Mouse (Mus musculus) brain, embryonic 18.5 days (tissue): ENCODE data around the gene Muc3a.

ENCODE experiments used
- DNase-seq: peaks from one replicate; pipeline ENCODE4 v3.0.0-alpha.2; 2012; ENCODE audit warnings: low read depth, low spot score

The Muc3a gene

DNA sequence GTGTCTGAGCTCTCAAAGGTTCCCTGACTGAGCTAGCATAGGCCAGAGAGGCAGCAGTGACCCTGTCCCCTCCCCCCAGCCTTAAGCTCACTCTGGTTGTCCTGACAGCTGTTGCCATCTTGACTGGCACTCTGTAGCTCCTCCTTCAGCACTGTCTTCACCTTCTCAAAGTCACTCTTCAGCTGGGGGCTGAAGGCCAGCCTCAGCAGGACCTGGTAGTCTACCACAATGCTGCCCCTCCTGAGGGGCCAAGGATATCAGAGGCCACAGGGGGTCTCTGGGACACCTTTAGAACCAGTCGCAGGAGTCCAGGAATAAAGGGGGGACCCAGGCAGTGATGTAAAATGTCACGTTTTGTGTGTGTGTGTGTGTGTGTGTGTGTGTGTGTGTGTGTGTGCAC lies at the start of gene Muc3a:
Gene Muc3a, minus strand, starts transcription at position 101 of the 400 bp plus-strand sequence.
- no peak for DNase-seq

DNA sequence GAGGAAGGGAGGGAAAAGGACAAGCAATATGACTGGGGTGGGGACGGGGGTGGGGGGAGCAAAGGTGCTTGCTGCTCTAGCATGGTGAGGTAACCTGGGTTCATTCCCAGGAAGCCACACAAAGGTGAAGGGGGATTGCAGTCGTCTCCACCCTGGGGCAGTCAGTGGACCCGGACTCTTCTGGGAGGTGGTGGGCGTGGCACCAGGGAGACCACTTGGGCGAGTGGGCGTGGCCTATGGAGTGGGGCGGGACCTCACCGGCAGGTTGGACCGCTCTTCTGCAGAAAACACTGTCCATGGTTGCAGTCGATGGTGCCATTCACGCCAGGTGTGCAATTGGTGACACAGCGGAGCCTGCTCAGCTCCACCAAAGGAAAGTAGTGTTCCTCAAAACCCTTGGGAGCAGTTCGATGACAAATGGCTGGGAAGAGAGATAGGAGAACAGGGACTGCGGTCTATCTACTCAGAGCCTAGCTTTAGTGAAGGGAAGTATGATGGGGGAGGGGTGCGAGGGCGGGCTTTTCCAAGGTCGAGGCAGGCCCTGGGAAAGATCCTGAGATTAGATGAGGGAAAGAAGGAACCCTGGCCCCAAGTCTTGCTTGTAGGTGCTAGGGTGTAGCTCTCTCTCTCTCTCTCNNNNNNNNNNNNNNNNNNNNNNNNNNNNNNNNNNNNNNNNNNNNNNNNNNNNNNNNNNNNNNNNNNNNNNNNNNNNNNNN lies 917 bp downstream of the Muc3a start:
- DNase-seq, result no peak

DNA sequence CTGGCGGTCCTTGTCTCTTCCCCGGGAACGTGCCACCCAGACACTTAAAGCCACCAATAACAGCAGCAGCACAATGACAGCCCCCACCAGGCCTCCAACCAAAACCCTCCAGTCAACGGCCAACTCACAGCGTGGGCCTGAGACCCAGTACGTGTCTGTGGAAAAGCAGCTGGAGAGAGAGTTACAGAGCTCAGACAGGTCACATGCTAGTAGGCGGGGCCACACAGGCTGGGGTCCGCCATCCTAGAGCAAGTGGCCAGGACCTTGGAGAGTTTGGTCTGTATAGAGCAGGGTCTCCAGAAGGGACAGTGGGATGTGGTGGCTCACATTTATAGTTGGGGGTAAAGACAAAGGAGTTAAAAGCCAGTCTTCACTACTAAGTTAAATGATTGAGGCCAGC lies 1.5 kb downstream of the Muc3a start:
- DNase-seq, result no peak

DNA sequence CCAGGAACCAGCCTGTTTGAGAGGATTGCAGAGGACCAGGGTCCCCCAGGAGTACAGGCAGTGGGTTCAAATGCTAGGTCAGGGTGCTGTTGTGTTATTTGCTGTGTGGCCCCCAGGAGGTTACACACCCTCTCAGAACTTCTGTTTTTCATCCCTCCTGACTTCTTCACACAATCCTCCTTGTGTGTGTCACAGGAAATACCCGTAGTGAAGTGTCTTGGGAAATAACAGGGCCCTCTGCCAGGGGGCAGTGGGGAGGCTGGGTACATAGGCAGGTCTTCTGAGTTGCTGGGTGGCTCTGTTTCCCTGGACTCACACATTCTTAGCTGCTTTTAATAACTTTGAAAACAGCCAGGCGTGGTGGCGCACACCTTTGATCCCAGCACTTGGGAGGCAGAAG lies 6.9 kb downstream of the Muc3a start:
- no peak for DNase-seq

DNA sequence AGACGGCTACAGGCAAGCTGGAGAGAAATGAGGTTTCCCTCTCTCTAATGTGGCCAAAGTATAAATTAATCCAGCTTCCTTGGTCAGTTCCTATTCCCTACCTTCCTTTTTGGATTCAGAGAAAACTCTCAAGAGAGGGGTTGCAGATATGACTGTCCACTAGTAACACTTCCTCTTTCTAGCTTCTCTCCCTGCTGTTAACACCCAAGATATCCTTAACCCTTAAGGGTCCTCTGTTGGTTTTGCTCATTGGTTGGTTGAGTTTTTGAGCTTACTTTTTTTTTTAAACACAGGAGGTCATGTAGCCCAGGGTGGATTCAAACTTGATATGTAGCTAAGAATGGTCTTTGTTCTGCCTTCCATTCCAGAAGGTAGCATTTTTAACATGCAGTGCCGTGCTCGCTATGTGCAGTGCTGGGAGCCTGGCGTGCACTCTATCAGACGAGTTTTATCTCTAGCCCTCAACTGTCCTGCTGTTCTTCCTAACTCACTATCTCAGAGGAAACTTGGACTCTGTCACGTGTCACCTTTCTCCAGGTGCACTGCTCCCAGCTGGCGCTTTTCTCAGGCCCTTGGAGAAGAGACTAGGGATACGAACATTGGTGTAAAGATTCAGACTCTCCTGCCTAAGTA lies 17.6 kb downstream of the Muc3a start:
- no peak for DNase-seq

DNA sequence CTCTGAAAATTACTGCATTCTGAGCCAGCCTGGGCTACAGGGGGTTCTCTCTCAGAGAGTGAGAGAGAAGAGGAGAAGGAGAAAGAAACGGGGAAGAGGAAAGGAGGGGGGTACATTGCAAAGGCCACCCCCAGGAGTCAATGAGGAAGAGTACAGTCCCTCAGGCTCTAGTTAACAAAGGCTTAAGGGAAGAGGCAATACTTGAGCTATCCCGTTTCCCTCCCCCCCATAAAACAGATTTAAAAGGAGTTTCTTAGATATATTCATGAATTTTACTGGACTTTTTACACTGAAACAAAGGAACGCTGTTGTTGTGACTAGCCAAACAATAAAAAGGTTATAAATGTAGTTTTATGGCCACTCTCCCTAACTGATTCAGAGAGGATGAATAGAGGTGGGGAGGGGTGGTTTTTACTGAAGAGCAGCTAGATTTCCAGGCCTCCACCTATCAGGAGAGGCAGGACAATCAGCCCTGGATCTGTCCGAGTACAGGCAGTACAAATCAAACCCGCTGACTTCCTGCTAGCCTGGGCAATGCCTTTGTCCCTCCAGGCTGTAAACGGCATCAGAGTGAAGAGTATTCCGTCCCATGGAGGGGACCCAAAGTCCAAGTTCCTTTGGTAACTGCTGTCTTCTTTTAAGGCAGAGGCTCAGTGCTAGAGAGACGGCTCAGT lies 18.8 kb downstream of the Muc3a start:
- no peak for DNase-seq

DNA sequence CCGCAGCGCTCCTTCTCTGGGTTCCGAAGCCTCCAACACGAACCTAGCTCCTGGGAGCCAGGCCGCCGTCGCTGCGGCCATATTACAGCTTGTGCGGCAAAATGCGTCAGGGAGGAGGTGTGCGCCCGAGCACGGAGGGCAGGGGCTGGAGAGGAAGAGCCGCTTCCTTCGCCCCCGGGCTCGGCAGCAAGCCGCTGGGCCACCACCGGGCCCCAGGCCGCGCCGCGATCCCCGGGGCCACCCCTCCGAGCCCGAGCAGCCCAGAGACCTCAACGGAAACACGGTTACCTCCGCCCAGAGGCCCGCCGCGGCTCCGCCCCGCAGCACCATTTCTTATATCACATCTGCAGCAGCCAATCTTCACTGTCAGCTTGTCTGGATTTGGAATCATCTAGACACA lies 22.9 kb downstream of the Muc3a start:
- DNase-seq, result no peak

DNA sequence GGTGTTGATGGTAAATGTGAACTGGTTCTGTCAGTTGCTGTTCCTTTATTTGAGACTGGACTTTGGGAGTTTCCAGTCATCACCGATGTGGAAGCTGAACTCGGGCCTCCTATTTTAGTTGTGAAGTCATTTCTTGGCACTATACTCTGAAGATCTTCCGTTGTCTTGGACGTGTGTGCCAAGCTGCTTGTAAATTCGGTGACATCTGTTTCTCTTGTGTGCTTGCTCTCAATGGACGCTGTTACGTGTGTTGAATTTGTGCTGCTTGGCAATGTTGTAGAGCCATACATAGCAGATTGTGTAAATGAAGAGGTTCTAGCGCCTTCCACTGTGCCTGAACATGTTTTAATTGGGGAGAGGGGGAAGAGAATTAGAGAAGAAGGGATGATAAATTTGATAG lies 26.8 kb downstream of the Muc3a start:
- DNase-seq, result no peak

DNA sequence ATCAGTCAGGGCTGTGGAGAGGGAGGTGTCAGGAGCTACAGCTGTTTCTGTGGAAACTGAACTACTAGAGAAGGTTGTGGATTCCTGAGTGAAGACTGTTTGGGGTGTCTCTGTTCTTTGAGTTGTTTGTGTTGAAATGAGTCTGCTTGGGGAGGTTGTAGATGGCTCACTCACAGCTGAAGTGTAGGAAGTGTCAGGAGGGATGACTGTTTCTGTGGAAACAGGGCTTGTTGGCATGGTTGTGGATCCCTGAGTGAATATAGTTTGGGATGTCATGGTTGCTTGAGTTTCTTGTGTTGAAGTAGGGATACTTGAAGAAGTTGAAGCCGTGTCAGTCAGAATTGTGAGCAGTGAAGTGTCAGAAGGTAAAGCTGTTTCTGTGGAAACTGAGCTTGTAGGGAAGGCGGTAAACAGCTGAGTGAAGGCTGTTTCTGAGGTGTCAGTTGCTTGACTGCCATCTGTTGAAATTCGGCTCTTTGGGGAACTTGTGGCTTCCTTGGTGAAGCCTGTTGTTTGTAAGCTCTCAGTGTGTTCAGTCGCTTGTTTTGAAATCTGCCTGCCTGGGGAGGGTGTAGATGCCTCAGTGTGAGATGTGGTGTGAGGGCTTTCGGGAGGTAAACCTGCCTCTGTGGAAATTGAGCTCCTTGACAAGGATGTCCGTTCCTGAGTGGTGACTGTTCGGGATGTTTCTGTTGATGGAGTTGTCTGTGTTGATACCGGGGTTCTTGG lies 32.4 kb downstream of the Muc3a start:
- no peak for DNase-seq

DNA sequence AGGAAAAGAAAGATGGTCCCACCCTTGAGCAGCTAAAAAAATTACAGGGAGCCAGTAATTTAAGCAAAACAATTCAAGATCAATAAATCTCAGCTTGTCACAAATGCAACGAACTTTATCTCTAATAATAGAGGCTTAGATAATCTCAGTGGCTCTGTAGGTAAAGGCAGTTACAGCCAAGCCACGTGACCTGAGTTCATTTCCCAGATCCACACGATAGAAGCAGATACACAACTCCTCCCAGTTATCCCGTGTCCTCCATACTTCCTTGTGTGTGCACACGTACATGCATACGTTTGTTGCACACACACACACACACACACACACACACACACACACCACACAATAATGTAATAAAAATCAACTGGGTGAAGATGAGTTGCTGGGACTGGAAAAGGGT lies 38.2 kb downstream of the Muc3a start:
- no peak for DNase-seq

DNA sequence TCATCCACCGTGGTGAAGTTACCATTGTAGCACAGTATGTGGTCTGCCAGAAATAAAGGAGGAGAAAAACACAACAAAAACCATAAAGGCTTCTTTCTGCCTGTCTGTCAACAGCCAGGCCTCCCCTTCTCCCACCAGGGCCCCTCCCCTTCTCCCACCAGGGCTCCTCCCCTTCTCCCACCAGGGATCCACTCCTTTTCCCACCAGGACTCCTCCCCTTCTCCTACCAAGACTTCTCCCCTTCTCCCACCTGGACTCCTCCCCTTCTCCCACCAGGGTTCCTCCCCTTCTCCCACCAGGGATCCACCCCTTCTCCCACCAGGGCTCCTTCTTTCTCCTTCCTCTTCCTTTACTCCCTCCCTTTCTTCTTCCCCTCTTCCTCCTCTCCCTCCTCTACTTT lies 39.6 kb downstream of the Muc3a start:
- no peak for DNase-seq

DNA sequence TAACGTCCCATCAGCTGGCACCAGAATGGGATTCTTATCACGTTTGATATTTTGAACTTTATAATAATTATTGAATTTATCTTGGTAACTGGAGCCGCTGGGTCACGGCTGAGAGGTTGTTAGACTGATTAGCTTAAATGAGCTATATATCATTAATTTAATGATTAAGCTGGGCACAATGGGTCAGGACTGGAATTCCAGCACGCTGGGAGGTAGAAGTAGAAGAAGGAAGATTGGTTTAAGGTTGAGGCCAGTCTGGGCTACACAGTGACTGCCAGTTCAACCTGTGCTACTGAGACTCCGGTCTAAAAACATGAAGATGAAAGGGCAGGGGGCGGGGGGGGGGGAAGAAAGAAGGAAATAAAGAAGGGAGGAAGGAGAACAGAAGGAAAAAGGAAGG lies 40.7 kb downstream of the Muc3a start:
- DNase-seq, result no peak

DNA sequence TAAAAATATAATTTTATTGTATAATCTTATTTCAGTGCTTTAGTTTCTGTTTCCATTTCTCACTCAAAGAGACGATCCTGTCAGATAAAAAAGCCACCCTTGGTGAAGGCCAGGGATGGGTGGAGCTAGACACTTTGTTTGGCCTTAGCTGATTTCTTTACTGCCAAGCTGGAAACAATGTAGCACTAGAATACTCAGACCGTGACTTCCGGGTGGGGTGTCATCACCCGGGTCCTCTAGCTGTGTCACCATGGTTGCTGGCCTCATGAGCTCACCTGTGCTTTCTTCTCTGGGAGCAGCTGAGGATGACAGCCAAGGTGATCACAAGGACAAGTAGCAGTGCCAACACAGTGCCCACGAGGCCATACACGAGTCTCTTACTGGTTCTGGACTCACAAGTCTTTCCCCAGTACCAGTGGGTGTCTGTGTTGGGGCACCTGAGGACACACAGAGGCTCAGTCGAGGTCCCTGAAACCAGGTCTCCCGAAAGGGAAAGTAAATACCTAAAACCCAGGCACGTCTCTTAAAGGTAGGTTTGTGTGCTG lies 41.3 kb downstream of the Muc3a start:
- DNase-seq, result no peak

DNA sequence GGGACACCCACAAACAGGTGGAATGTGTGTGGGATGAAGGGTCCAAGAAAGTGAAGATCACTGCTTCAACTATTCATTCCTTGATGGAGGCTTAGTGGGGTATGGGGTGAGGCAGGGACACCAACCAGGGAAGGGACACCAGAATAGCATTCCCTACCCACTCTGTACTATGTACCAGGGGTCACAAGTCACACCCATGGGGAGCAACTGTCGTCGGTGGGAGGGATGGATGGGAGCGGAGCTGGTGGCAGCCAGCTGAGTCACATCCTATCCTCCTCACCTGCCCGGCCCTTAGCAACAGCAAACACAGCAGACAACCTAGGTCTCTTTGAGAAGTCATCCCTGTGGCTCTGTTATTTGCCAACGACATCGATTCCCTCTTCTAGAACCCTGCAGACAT lies 44.6 kb downstream of the Muc3a start:
- no peak for DNase-seq

DNA sequence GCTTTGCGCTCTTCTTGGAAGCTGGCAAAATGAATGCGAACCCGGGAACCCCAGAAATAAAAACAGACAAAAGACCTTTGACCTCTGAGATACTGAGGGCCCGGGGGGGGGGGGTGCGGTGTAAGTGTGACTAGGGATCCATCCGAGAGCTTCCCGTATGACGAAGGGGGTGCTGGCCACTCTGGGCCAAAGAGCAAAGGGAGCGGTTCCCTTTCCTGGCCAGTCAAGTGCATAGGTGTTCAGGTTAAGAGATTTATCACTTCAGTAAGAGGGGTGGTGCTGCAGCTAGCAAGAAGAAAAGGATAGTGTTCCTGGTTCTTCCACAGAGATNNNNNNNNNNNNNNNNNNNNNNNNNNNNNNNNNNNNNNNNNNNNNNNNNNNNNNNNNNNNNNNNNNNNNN lies 46.2 kb downstream of the Muc3a start:
- no peak for DNase-seq

DNA sequence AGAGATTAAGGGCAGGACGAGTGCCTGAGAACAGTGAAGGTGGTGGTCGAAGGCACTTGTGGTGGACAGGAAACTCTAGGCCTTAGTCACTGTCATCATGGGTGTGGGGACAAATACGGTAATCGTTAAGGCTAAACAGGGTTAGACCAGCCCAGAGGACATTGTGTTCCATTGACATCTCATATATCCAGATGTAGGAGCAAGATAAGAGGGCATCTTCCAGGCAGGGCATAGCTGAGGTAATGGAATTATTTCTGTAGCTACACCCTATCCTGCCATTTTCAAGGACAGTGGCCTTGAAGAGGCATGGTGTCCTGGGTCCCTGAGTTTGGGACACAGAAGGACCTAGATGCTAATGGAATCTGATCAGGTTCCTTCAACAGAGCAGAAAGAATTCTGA lies 50.3 kb downstream of the Muc3a start:
- no peak for DNase-seq

DNA sequence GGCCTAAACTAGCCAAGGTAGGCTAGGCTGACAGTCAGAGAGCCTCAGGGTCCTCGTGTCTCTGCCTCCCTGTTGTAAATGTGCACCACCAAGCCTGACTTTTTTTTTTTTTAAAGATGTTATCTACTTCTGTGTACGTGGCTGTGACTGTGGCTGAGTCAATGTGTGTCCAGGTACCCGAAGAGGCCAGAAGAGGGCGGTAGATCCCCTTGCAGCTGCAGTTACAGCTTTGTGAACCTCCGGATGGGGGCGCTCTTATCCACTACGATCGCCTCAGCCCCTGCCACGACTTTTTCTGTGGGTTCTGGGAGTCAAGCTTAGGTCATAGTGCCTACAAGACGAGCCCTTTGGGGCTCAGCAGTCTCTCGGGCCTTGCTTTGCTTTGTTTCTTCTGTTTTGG lies 52.7 kb downstream of the Muc3a start:
- no peak for DNase-seq
